ENCODE assay signal across 8 mouse cellular contexts in genomic region chr8:92366736-92367267, GRCm38 (mm10). TPM values are rescaled to one million over a fixed set of nuclear protein-coding genes. Genes with fewer than 3 reads are reported as not detected.
DNase-seq lines count a peak whose midpoint lies in the region; ATAC-seq and TF ChIP-seq lines count a peak whose summit lies in the region.
"Had no signal": no experiment of that assay in that cellular context is flagged by ENCODE, and none has a peak within 500 bp of the region (broad histone marks: within the 10 kb centered on the region; RNA-seq: fewer than 3 reads in every experiment).

No protein-coding gene starts in this region.

- WGBS in embryonic facial prominence, embryonic 14.5 days: 20% methylated on average over 16 of the region's 20 CpGs
- 10% methylated on average over 20 of the region's 20 CpGs for WGBS in hindbrain, embryonic 11.5 days
- 13% methylated on average over 20 of the region's 20 CpGs for WGBS in lung, adult 2 months
- 4% methylated on average over 20 of the region's 20 CpGs for WGBS in neural tube, embryonic 14.5 days

- H3K4me2 ChIP-seq in embryonic facial prominence, embryonic 14.5 days (ENCODE audit: low read depth, low read length): peak overlapping the region; percentile 57
- peak overlapping the region; percentile 73 for H3K4me2 ChIP-seq in hindbrain, embryonic 11.5 days (replicated peaks; ENCODE audit: low read depth, low read length)
- peak overlapping the region; percentile 3; the same call in 1 of the 2 replicates for H3K4me2 ChIP-seq in neural tube, embryonic 14.5 days (ENCODE audit: low read depth, low read length)

- H3K27ac ChIP-seq in embryonic facial prominence, embryonic 14.5 days (replicated peaks; ENCODE audit: low read depth, low read length): 0 out of 2 replicates have a peak overlapping the region, but pooled peaks have one; percentile 8
- no peak overlapping the region for H3K27ac ChIP-seq in hindbrain, embryonic 11.5 days (ENCODE audit: low read depth, low read length)
- H3K27ac ChIP-seq in neural tube, embryonic 14.5 days (ENCODE audit: low read depth, low read length): no peak overlapping the region
- H3K27ac ChIP-seq: macrophage had no signal

- H3K4me3 ChIP-seq in embryonic facial prominence, embryonic 14.5 days (ENCODE audit: low read depth, low read length): peak overlapping the region; percentile 39
- H3K4me3 ChIP-seq in hindbrain, embryonic 11.5 days (ENCODE audit: low read depth, low read length): no peak overlapping the region
- no peak overlapping the region for H3K4me3 ChIP-seq in lung, adult 2 months (replicated peaks; ENCODE audit: extremely low read depth, low read depth, low read length)
- H3K4me3 ChIP-seq in neural tube, embryonic 14.5 days (ENCODE audit: low read depth, low read length): no peak overlapping the region

- H3K4me1 ChIP-seq in embryonic facial prominence, embryonic 14.5 days (ENCODE audit: control insufficient read depth, insufficient read depth, low read length): peaks cover 14% of the 10 kb centered on the region; the same call in 1 of the 2 replicates
- peaks cover 8% of the 10 kb centered on the region for H3K4me1 ChIP-seq in hindbrain, embryonic 11.5 days (replicated peaks; ENCODE audit: control insufficient read depth, insufficient read depth, low read length)
- no peaks in the 10 kb centered on the region; the same call in 1 of the 2 replicates for H3K4me1 ChIP-seq in lung, adult 2 months (ENCODE audit: control insufficient read depth, insufficient read depth, low read length)
- H3K4me1 ChIP-seq in neural tube, embryonic 14.5 days (ENCODE audit: control insufficient read depth, insufficient read depth, low read length): peaks cover 9% of the 10 kb centered on the region; the same call in 1 of the 2 replicates

- peak; percentile 13; the same call in 1 of the 2 replicates for ATAC-seq in embryonic facial prominence, embryonic 14.5 days (ENCODE audit: low read depth)
- peak; percentile 46 for ATAC-seq in hindbrain, embryonic 11.5 days (ENCODE audit: low FRiP score)
- no peak for ATAC-seq in neural tube, embryonic 14.5 days (ENCODE audit: low read depth)

- TF ChIP-seq CTCF in lung, adult 2 months (IDR thresholded peaks at IDR 0.05; ENCODE audit: insufficient read depth, low read length): 0 out of 2 replicates have a peak, but pooled peaks have one; percentile 18

- H3K9ac ChIP-seq in embryonic facial prominence, embryonic 14.5 days (ENCODE audit: low read depth, low read length): no peak overlapping the region
- no peak overlapping the region for H3K9ac ChIP-seq in hindbrain, embryonic 11.5 days (ENCODE audit: low read depth, low read length)
- no peak overlapping the region for H3K9ac ChIP-seq in neural tube, embryonic 14.5 days (replicated peaks; ENCODE audit: low read depth, low read length)

- no peak for TF ChIP-seq POLR2A in lung, adult 2 months (IDR thresholded peaks at IDR 0.05; ENCODE audit: borderline replicate concordance, extremely low read depth, low read depth, low read length)

- DNase-seq in right cerebral cortex, postnatal 14 days: peak; percentile 31
- DNase-seq in right cerebral cortex, adult 18-20 months: no peak
- no peak for DNase-seq in embryonic facial prominence, embryonic 14.5 days (ENCODE audit: low spot score)
- no peak for DNase-seq in hindbrain, embryonic 11.5 days (ENCODE audit: low spot score)
- DNase-seq in lung, adult 2 months: peak; percentile 52
- DNase-seq in right cerebral cortex, postnatal 25 days: no peak

- no peaks in the 10 kb centered on the region for H3K36me3 ChIP-seq in embryonic facial prominence, embryonic 14.5 days (ENCODE audit: control insufficient read depth, insufficient read depth, low read length)
- no peaks in the 10 kb centered on the region for H3K36me3 ChIP-seq in hindbrain, embryonic 11.5 days (ENCODE audit: control insufficient read depth, insufficient read depth, low read length)
- H3K36me3 ChIP-seq in neural tube, embryonic 14.5 days (ENCODE audit: control insufficient read depth, insufficient read depth, low read length): no peaks in the 10 kb centered on the region

- no peaks in the 10 kb centered on the region for H3K9me3 ChIP-seq in embryonic facial prominence, embryonic 14.5 days (ENCODE audit: control insufficient read depth, low read length)
- H3K9me3 ChIP-seq in hindbrain, embryonic 11.5 days (ENCODE audit: control insufficient read depth, low read length): no peaks in the 10 kb centered on the region
- H3K9me3 ChIP-seq in neural tube, embryonic 14.5 days (ENCODE audit: control insufficient read depth, low read length): no peaks in the 10 kb centered on the region

- peaks cover 59% of the 10 kb centered on the region for H3K27me3 ChIP-seq in embryonic facial prominence, embryonic 14.5 days (replicated peaks; ENCODE audit: control insufficient read depth, insufficient read depth, low read length)
- H3K27me3 ChIP-seq in hindbrain, embryonic 11.5 days (ENCODE audit: control insufficient read depth, insufficient read depth, low read length): peaks cover 19% of the 10 kb centered on the region
- peaks cover 14% of the 10 kb centered on the region for H3K27me3 ChIP-seq in neural tube, embryonic 14.5 days (ENCODE audit: control insufficient read depth, insufficient read depth, low read length)

RNA-seq across cellular contexts. Expression of gene Irx5, which starts 9.4 kb away (rescaled TPM):
- polyA plus RNA-seq in embryonic facial prominence, embryonic 14.5 days (2014; fragmentation: Nextera tagmentation; extraction: Ambion mirVana): 11.4 and 14.2 TPM in 2 replicates
- polyA plus RNA-seq in hindbrain, embryonic 11.5 days (2014; fragmentation: Nextera tagmentation; extraction: Ambion mirVana): 23.2 and 25.5 TPM in 2 replicates
- polyA plus RNA-seq in lung, adult 2 months (2012; rRNA removed): 34.3 and 43.7 TPM in 2 replicates
- polyA plus RNA-seq in neural tube, embryonic 14.5 days (2014; fragmentation: Nextera tagmentation; extraction: Ambion mirVana): 5.7 and 6.3 TPM in 2 replicates
- polyA plus RNA-seq: macrophage had no signal

Comparison
In these comparisons a context has a peak if more than half of its experiments do, and no peak if none do; other contexts are left out.
1. DNase-seq: peak in right cerebral cortex, postnatal 14 days (single experiment) and lung, adult 2 months (single experiment); none in right cerebral cortex, adult 18-20 months (single experiment), embryonic facial prominence, embryonic 14.5 days (single experiment), hindbrain, embryonic 11.5 days (single experiment) and right cerebral cortex, postnatal 25 days (single experiment).
2. H3K4me2 ChIP-seq: peak in every context shown above with its lines; median percentile 73 in hindbrain, embryonic 11.5 days; 57 in embryonic facial prominence, embryonic 14.5 days; 3 in neural tube, embryonic 14.5 days.